ENCODE assay signal across 9 mouse cellular contexts in genomic region chr11:76477095-76477525, GRCm38 (mm10).
DNase-seq lines count a peak whose midpoint lies in the region; ATAC-seq and TF ChIP-seq lines count a peak whose summit lies in the region.
"Had no signal": no experiment of that assay in that cellular context is flagged by ENCODE, and none has a peak within 500 bp of the region (broad histone marks: within the 10 kb centered on the region; RNA-seq: fewer than 3 reads in every experiment).

No protein-coding gene starts in this region.

- no peak for TF ChIP-seq POLR2A in olfactory bulb, adult 2 months (IDR thresholded peaks at IDR 0.05; ENCODE audit: insufficient read depth, low read depth, low read length)
- TF ChIP-seq POLR2A in cerebellum, adult 2 months (IDR thresholded peaks at IDR 0.05; ENCODE audit: borderline replicate concordance, insufficient read depth, low read length), result no peak

- no peak overlapping the region for H3K9ac ChIP-seq in embryonic facial prominence, embryonic 14.5 days (ENCODE audit: low read depth, low read length)
- no peak overlapping the region for H3K9ac ChIP-seq in kidney, postnatal 0 days (ENCODE audit: low read depth, low read length)

- H3K4me2 ChIP-seq in embryonic facial prominence, embryonic 14.5 days (ENCODE audit: low read depth, low read length), result no peak overlapping the region
- H3K4me2 ChIP-seq in kidney, postnatal 0 days (ENCODE audit: low read length), result no peak overlapping the region

- peaks cover 32% of the 10 kb centered on the region for H3K36me3 ChIP-seq in embryonic facial prominence, embryonic 14.5 days (ENCODE audit: control insufficient read depth, insufficient read depth, low read length)
- H3K36me3 ChIP-seq in kidney, postnatal 0 days (ENCODE audit: insufficient read depth, low read length), result peaks cover 12% of the 10 kb centered on the region; the same call in 1 of the 2 replicates

- H3K4me1 ChIP-seq in embryonic facial prominence, embryonic 14.5 days (ENCODE audit: control insufficient read depth, insufficient read depth, low read length), result peaks cover 17% of the 10 kb centered on the region
- H3K4me1 ChIP-seq in kidney, postnatal 0 days (replicated peaks; ENCODE audit: insufficient read depth, low read length), result peaks cover 8% of the 10 kb centered on the region; the same call in 1 of the 2 replicates
- H3K4me1 ChIP-seq in olfactory bulb, adult 2 months (ENCODE audit: control insufficient read depth, insufficient read depth, low read length), result peaks cover 55% of the 10 kb centered on the region
- H3K4me1 ChIP-seq in cerebellum, adult 2 months (ENCODE audit: control insufficient read depth, insufficient read depth, low read length), result no peaks in the 10 kb centered on the region

- no peak overlapping the region for H3K4me3 ChIP-seq in embryonic facial prominence, embryonic 14.5 days (ENCODE audit: low read depth, low read length)
- no peak overlapping the region for H3K4me3 ChIP-seq in kidney, postnatal 0 days (replicated peaks; ENCODE audit: low read depth, low read length)
- no peak overlapping the region for H3K4me3 ChIP-seq in olfactory bulb, adult 2 months (ENCODE audit: insufficient read depth, low read depth, low read length)
- no peak overlapping the region for H3K4me3 ChIP-seq in cerebellum, adult 2 months (replicated peaks; ENCODE audit: insufficient read depth, low read depth, low read length)

- peak; percentile 69 for ATAC-seq in embryonic facial prominence, embryonic 14.5 days (ENCODE audit: low read depth)
- ATAC-seq in kidney, postnatal 0 days (replicated peaks; ENCODE audit: low FRiP score, low read depth), result peak; percentile 76

- 16% methylated on average over 5 of the region's 5 CpGs for WGBS in embryonic facial prominence, embryonic 14.5 days
- 20% methylated on average over 5 of the region's 5 CpGs for WGBS in kidney, postnatal 0 days
- 9% methylated on average over 5 of the region's 5 CpGs for whole genome bisulfite sequencing in olfactory bulb, adult 2 months
- WGBS in cerebellum, adult 2 months, result 43% methylated on average over 5 of the region's 5 CpGs

- H3K27me3 ChIP-seq in embryonic facial prominence, embryonic 14.5 days (replicated peaks; ENCODE audit: control insufficient read depth, insufficient read depth, low read length), result no peaks in the 10 kb centered on the region
- H3K27me3 ChIP-seq in kidney, postnatal 0 days (ENCODE audit: insufficient read depth, low read length), result no peaks in the 10 kb centered on the region
- H3K27me3 ChIP-seq in cerebellum, adult 2 months (ENCODE audit: control insufficient read depth, insufficient read depth, low read length), result no peaks in the 10 kb centered on the region

- peak overlapping the region; percentile 61 for H3K27ac ChIP-seq in embryonic facial prominence, embryonic 14.5 days (replicated peaks; ENCODE audit: low read depth, low read length)
- no peak overlapping the region; the same call in 1 of the 2 replicates for H3K27ac ChIP-seq in kidney, postnatal 0 days
- H3K27ac ChIP-seq in olfactory bulb, adult 2 months (ENCODE audit: insufficient read depth, low read depth, low read length), result peak overlapping the region; percentile 69
- H3K27ac ChIP-seq in cerebellum, adult 2 months (ENCODE audit: insufficient read depth, low read length), result no peak overlapping the region

- DNase-seq in lung, adult 18-20 months, result peak; percentile 19 to 62
- no peak for DNase-seq in lung, postnatal 25 days (ENCODE audit: low spot score)
- DNase-seq in embryonic facial prominence, embryonic 14.5 days (ENCODE audit: low spot score), result peak; percentile 62
- DNase-seq in kidney, postnatal 0 days (ENCODE audit: low spot score), result peak; percentile 75
- DNase-seq in thymus, postnatal 0 days (ENCODE audit: low spot score), result no peak
- DNase-seq in cerebellum, adult 2 months, result no peak
- DNase-seq in ovary, postnatal 36 days (ENCODE audit: low spot score), result no peak
- DNase-seq: spleen, adult 18-20 months had no signal

- no peaks in the 10 kb centered on the region for H3K9me3 ChIP-seq in embryonic facial prominence, embryonic 14.5 days (ENCODE audit: control insufficient read depth, low read length)
- H3K9me3 ChIP-seq in kidney, postnatal 0 days (replicated peaks; ENCODE audit: low read length), result no peaks in the 10 kb centered on the region

- no peak for TF ChIP-seq CTCF in kidney, postnatal 0 days (IDR thresholded peaks at IDR 0.05; ENCODE audit: low read depth)
- TF ChIP-seq CTCF in olfactory bulb, adult 2 months (IDR thresholded peaks at IDR 0.05; ENCODE audit: insufficient read depth, low read depth, low read length), result no peak
- no peak for TF ChIP-seq CTCF in cerebellum, adult 2 months (IDR thresholded peaks at IDR 0.05; ENCODE audit: borderline replicate concordance, insufficient read depth, low read depth, low read length)

Comparison
In these comparisons a context has a peak if more than half of its experiments do, and no peak if none do; other contexts are left out.
1. DNase-seq: peak in lung, adult 18-20 months (2 of 2), embryonic facial prominence, embryonic 14.5 days (single experiment) and kidney, postnatal 0 days (single experiment); none in lung, postnatal 25 days (single experiment), thymus, postnatal 0 days (single experiment), cerebellum, adult 2 months (0 of 2) and ovary, postnatal 36 days (single experiment).
2. H3K27ac ChIP-seq: peak in embryonic facial prominence, embryonic 14.5 days (single experiment) and olfactory bulb, adult 2 months (single experiment); none in kidney, postnatal 0 days (single experiment) and cerebellum, adult 2 months (single experiment).